Mouse (Mus musculus): ENCODE data around the gene Arglu1.

Arglu1 gene

GRCm38 (mm10) chr8:8621236-8621917 is 68.9 kb downstream of the Arglu1 start:
- no peak for DNase-seq

GRCm38 (mm10) chr8:8620536-8620935 is 69.8 kb downstream of the Arglu1 start:
- no peak for DNase-seq

- no peak for DNase-seq
Measured at GRCm38 (mm10) chr8:8619221-8620194, 70.8 kb downstream of the Arglu1 start.

All from cerebellum, postnatal 36 days (tissue).